8 mouse cellular contexts compared by ENCODE assay signal in genomic region chr8:71379512-71380075, GRCm38 (mm10). TPM values are rescaled to one million over a fixed set of nuclear protein-coding genes. Genes with fewer than 3 reads are reported as not detected.
A peak's percentile ranks its signal among the peaks of the same experiment; 100 is the strongest.
DNase-seq lines count a peak whose midpoint lies in the region; ATAC-seq and TF ChIP-seq lines count a peak whose summit lies in the region.

No protein-coding gene starts in this region.

- peaks cover under 1% of the 10 kb centered on the region; the same call in 1 of the 2 replicates for H3K36me3 ChIP-seq in forebrain, embryonic 15.5 days
- H3K36me3 ChIP-seq in neural tube, embryonic 15.5 days: peaks cover 9% of the 10 kb centered on the region

- no peak for TF ChIP-seq CTCF in lung, adult 2 months (IDR thresholded peaks at IDR 0.05; ENCODE audit: insufficient read depth, low read length)

- WGBS in lung, adult 2 months: 50% methylated on average over 3 of the region's 3 CpGs
- WGBS in forebrain, embryonic 15.5 days: 52% methylated on average over 3 of the region's 3 CpGs
- WGBS in neural tube, embryonic 15.5 days: 45% methylated on average over 3 of the region's 3 CpGs

- peaks cover 24% of the 10 kb centered on the region for H3K4me1 ChIP-seq in lung, adult 2 months (ENCODE audit: control insufficient read depth, insufficient read depth, low read length)
- peaks cover 51% of the 10 kb centered on the region for H3K4me1 ChIP-seq in forebrain, embryonic 15.5 days
- H3K4me1 ChIP-seq in neural tube, embryonic 15.5 days: peaks cover 66% of the 10 kb centered on the region

- no peak for DNase-seq in lung, adult 2 months
- DNase-seq in lung, postnatal 14 days: no peak
- DNase-seq in kidney, postnatal 4 days: peak; percentile 42 to 64
- DNase-seq in left cerebral cortex, adult 9 months (ENCODE audit: low spot score in 2 of 2): no peak
- no peak for DNase-seq in B cell, adult 2 months
- no peak for DNase-seq in testis, postnatal 10 days (ENCODE audit: low spot score)

- peak overlapping the region; percentile 85 for H3K4me3 ChIP-seq in lung, adult 2 months (replicated peaks; ENCODE audit: extremely low read depth, low read depth, low read length)
- H3K4me3 ChIP-seq in forebrain, embryonic 15.5 days: peak overlapping the region; percentile 66
- H3K4me3 ChIP-seq in neural tube, embryonic 15.5 days (replicated peaks): peak overlapping the region; percentile 70

- no peak for ATAC-seq in forebrain, embryonic 15.5 days (replicated peaks)
- ATAC-seq in neural tube, embryonic 15.5 days (ENCODE audit: low FRiP score): no peak

- H3K9me3 ChIP-seq in forebrain, embryonic 15.5 days: no peaks in the 10 kb centered on the region
- H3K9me3 ChIP-seq in neural tube, embryonic 15.5 days (replicated peaks): no peaks in the 10 kb centered on the region

- no peak overlapping the region for H3K27ac ChIP-seq in forebrain, embryonic 15.5 days (replicated peaks)
- no peak overlapping the region for H3K27ac ChIP-seq in neural tube, embryonic 15.5 days (replicated peaks)

- peaks cover 6% of the 10 kb centered on the region; the same call in 1 of the 2 replicates for H3K27me3 ChIP-seq in forebrain, embryonic 15.5 days
- H3K27me3 ChIP-seq in neural tube, embryonic 15.5 days (replicated peaks): no peaks in the 10 kb centered on the region

- no peak overlapping the region for H3K9ac ChIP-seq in forebrain, embryonic 15.5 days (replicated peaks)
- peak overlapping the region; percentile 72 for H3K9ac ChIP-seq in neural tube, embryonic 15.5 days (replicated peaks)

- no peak for TF ChIP-seq POLR2A in lung, adult 2 months (IDR thresholded peaks at IDR 0.05; ENCODE audit: borderline replicate concordance, extremely low read depth, low read depth, low read length)

- peak overlapping the region; percentile 91 for H3K4me2 ChIP-seq in forebrain, embryonic 15.5 days (replicated peaks)
- peak overlapping the region; percentile 99 for H3K4me2 ChIP-seq in neural tube, embryonic 15.5 days

RNA-seq across cellular contexts. Expression of gene Nr2f6, which starts 2.2 kb away (rescaled TPM):
- polyA plus RNA-seq in lung, adult 2 months (2012; rRNA removed): 133 and 205 TPM in 2 replicates
- 15.5 and 16.6 TPM in 2 replicates for polyA plus RNA-seq in forebrain, embryonic 15.5 days (2015; fragmentation: Nextera tagmentation; extraction: Ambion mirVana)
- 28.6 and 34.9 TPM in 2 replicates for polyA plus RNA-seq in neural tube, embryonic 15.5 days (2015; fragmentation: Nextera tagmentation; extraction: Ambion mirVana)

RNA-seq across cellular contexts. Expression of gene Ocel1, which starts 8.5 kb away (rescaled TPM):
- polyA plus RNA-seq in lung, adult 2 months (2012; rRNA removed): 16.9 and 21.1 TPM in 2 replicates
- 7.3 and 8.0 TPM in 2 replicates for polyA plus RNA-seq in forebrain, embryonic 15.5 days (2015; fragmentation: Nextera tagmentation; extraction: Ambion mirVana)
- 5.6 and 9.2 TPM in 2 replicates for polyA plus RNA-seq in neural tube, embryonic 15.5 days (2015; fragmentation: Nextera tagmentation; extraction: Ambion mirVana)

RNA-seq across cellular contexts. Expression of gene Use1, which starts 12.9 kb away (rescaled TPM):
- 111 and 121 TPM in 2 replicates for polyA plus RNA-seq in lung, adult 2 months (2012; rRNA removed)
- polyA plus RNA-seq in forebrain, embryonic 15.5 days (2015; fragmentation: Nextera tagmentation; extraction: Ambion mirVana): 98.4 and 102 TPM in 2 replicates
- 121 and 122 TPM in 2 replicates for polyA plus RNA-seq in neural tube, embryonic 15.5 days (2015; fragmentation: Nextera tagmentation; extraction: Ambion mirVana)

RNA-seq across cellular contexts. Expression of gene Ushbp1, which starts 16.0 kb away (rescaled TPM):
- polyA plus RNA-seq in lung, adult 2 months (2012; rRNA removed): 155 and 170 TPM in 2 replicates
- 5.5 and 6.0 TPM in 2 replicates for polyA plus RNA-seq in forebrain, embryonic 15.5 days (2015; fragmentation: Nextera tagmentation; extraction: Ambion mirVana)
- 7.0 and 9.8 TPM in 2 replicates for polyA plus RNA-seq in neural tube, embryonic 15.5 days (2015; fragmentation: Nextera tagmentation; extraction: Ambion mirVana)

RNA-seq across cellular contexts. Expression of gene Babam1, which starts 17.1 kb away (rescaled TPM):
- polyA plus RNA-seq in lung, adult 2 months (2012; rRNA removed): 120 and 145 TPM in 2 replicates
- polyA plus RNA-seq in forebrain, embryonic 15.5 days (2015; fragmentation: Nextera tagmentation; extraction: Ambion mirVana): 102 and 108 TPM in 2 replicates
- polyA plus RNA-seq in neural tube, embryonic 15.5 days (2015; fragmentation: Nextera tagmentation; extraction: Ambion mirVana): 96.0 and 96.1 TPM in 2 replicates

Comparison
In these comparisons a context has a peak if more than half of its experiments do, and no peak if none do; other contexts are left out.
1. DNase-seq: peak in kidney, postnatal 4 days (2 of 2); none in lung, adult 2 months (single experiment), lung, postnatal 14 days (single experiment), left cerebral cortex, adult 9 months (0 of 2), B cell, adult 2 months (0 of 2) and testis, postnatal 10 days (single experiment).
2. Peak in every context shown above with its lines, with median percentiles within 50 percentile points of each other: H3K4me3 ChIP-seq.